Mouse (Mus musculus) CH12.LX (cell line): Measurements from ENCODE around the gene Ralbp1.

Experiments used
- CHD1 ChIP-seq: IDR thresholded peaks from 2 replicates; pipeline ENCODE4 v1.6.1; 2012; ENCODE audit warnings: low read depth, low read length, improper control_type of control experiment, inconsistent platforms
- CTCF ChIP-seq, 2 experiments: IDR thresholded peaks in 1 of 2; conservative IDR thresholded peaks in 1 of 2; 2 replicates each; pipeline ENCODE4 v1.5.1; 2011 to 2012; ENCODE audit warnings: low read depth in 2 of 2, low read length in 2 of 2, improper control_type of control experiment in 1 of 2, inconsistent platforms in 1 of 2, mild to moderate bottlenecking in 1 of 2, moderate library complexity in 1 of 2
- EP300 ChIP-seq: IDR thresholded peaks from 2 replicates; pipeline ENCODE4 v1.6.1; 2011; ENCODE audit warnings: low read length, improper control_type of control experiment
- ETS1 ChIP-seq: conservative IDR thresholded peaks from 2 replicates; pipeline ENCODE4 v1.6.1; 2012; ENCODE audit warnings: low read depth, mild to moderate bottlenecking, inconsistent platforms, low read length, improper control_type of control experiment, moderate library complexity
- KAT2A ChIP-seq: IDR thresholded peaks from 2 replicates; pipeline ENCODE4 v1.6.1; 2012; ENCODE audit warnings: low read length, improper control_type of control experiment, inconsistent platforms; ENCODE audit not compliant: insufficient replicate concordance
- MAX ChIP-seq: IDR thresholded peaks from 2 replicates; pipeline ENCODE4 v1.6.1; 2011; ENCODE audit warnings: low read length, improper control_type of control experiment
- NELFE ChIP-seq: IDR thresholded peaks from 2 replicates; pipeline ENCODE4 v1.6.1; 2011; ENCODE audit warnings: low read depth, low read length, improper control_type of control experiment
- POLR2A ChIP-seq: IDR thresholded peaks from 2 replicates; pipeline ENCODE4 v1.6.1; 2011; ENCODE audit warnings: low read depth, mild to moderate bottlenecking, improper control_type of control experiment, low read length
- RAD21 ChIP-seq: IDR thresholded peaks from 2 replicates; pipeline ENCODE4 v1.6.1; 2011; ENCODE audit warnings: low read depth, mild to moderate bottlenecking, low read length, improper control_type of control experiment, moderate library complexity
- SMC3 ChIP-seq: IDR thresholded peaks from 2 replicates; pipeline ENCODE4 v1.6.1; 2011; ENCODE audit warnings: low read depth, low read length, improper control_type of control experiment
- TCF12 ChIP-seq: IDR thresholded peaks from 2 replicates; pipeline ENCODE4 v1.6.1; 2014; ENCODE audit warnings: low read depth, mild to moderate bottlenecking, inconsistent platforms, low read length, improper control_type of control experiment
- USF1 ChIP-seq: IDR thresholded peaks from 2 replicates; pipeline ENCODE4 v1.6.1; 2014; ENCODE audit warnings: low read depth, mild to moderate bottlenecking, inconsistent platforms, low read length, improper control_type of control experiment
- ZKSCAN1 ChIP-seq: IDR thresholded peaks from 2 replicates; pipeline ENCODE4 v1.6.1; 2012; ENCODE audit warnings: low read depth, inconsistent platforms, low read length, improper control_type of control experiment, borderline replicate concordance
- ZNF384 ChIP-seq: IDR thresholded peaks from 2 replicates; pipeline ENCODE4 v1.6.1; 2012; ENCODE audit warnings: low read depth, low read length, improper control_type of control experiment, inconsistent platforms

DNA sequence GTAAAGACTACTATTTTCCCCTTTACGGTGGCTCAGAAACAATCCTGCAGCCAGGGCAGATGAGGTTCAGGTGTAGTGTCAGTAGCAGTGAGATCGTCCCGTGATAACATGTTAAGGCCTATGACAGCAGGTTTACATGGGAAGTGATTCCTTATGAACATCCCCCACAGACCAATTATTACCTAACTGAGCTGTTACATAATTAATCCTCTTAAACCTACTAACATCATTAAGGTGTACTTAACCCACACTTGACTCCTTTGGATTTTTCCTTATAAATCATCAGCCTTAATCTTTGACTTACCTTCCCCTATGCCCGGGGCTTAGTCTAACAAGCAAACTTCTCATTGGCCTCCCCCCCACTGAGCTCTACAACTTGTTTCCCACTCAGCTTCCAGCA lies 12.4 kb downstream of the Ralbp1 start:
- no peak for TF ChIP-seq CTCF (conservative IDR thresholded peaks at IDR 0.05 in 1 of 2, IDR thresholded peaks at IDR 0.05 in 1 of 2; ENCODE audit: low read depth in 2 of 2, low read length in 2 of 2)
- no peak for TF ChIP-seq POLR2A
- TF ChIP-seq RAD21, result no peak
- no peak for TF ChIP-seq EP300
- no peak for TF ChIP-seq USF1
- TF ChIP-seq TCF12, result no peak
- no peak for TF ChIP-seq ETS1
- no peak for TF ChIP-seq CHD1
- no peak for TF ChIP-seq ZKSCAN1
- no peak for TF ChIP-seq NELFE
- TF ChIP-seq MAX, result no peak
- TF ChIP-seq KAT2A, result no peak
- TF ChIP-seq ZNF384, result no peak
- no peak for TF ChIP-seq SMC3
